Mouse (Mus musculus) erythroblast, embryonic 14.5 days (primary cell): ENCODE data around the gene Arsa.

Source experiments
- GATA1 ChIP-seq: IDR thresholded peaks from 2 replicates; pipeline ENCODE4 v1.6.1; 2012; ENCODE audit warnings: low read length, inconsistent platforms, mixed read lengths
- TAL1 ChIP-seq: IDR thresholded peaks from 3 replicates; pipeline ENCODE4 v1.6.1; 2012; ENCODE audit warnings: low read length, inconsistent platforms, mixed read lengths

DNA sequence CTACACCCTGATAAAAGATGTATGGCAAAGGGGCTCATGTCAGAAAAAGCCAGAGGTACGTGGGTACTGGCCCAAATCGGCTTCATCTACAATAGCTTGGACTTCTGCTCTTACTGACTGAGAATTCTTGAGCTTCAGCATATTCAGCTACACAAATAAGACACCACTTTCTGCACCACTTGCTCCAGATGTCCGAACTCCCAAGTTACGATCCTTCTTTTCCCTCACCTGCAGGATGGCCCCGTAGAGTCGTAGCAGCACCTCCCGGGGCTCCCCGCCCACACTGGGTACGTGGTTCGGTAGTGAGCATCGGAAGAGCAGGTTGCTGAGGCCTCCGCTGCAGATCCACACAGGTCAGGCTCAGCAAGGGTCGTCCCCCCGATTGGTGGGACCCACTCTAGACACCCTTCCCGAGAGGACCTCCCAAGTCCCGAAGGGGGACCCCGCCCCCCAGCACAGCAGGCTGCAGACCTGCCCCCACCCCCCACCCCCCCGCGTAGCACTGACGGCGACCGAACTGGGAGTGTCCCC is 48.3 kb downstream of the Arsa start:
- TF ChIP-seq GATA1 (no peak), TAL1 (no peak)
